Mouse (Mus musculus) neural tube, embryonic 14.5 days (tissue): ENCODE results near the gene Bdkrb2. TPM values are rescaled to one million over a fixed set of nuclear protein-coding genes. Genes with fewer than 3 reads are reported as not detected.

Experiments
- ATAC-seq: fragments of 200-750 bp; cut with Nextera tagmentation; 2 replicates; pipeline ENCODE4 v1.8.0; 2017; ENCODE audit warnings: low read depth, mild to moderate bottlenecking, moderate TSS enrichment, moderate library complexity
- H3K27ac ChIP-seq: fragments of 300-500 bp; sonication (generic); 2 replicates; pipeline ENCODE4 v1.5.1; 2014; ENCODE audit warnings: low read depth, mild to moderate bottlenecking, control low read depth, low read length, moderate library complexity, mixed read lengths
- H3K27me3 ChIP-seq: fragments of 300-500 bp; sonication (generic); 2 replicates; pipeline ENCODE4 v1.6.1; 2014; ENCODE audit warnings: low read length; ENCODE audit not compliant: control insufficient read depth, insufficient read depth
- H3K36me3 ChIP-seq: fragments of 300-500 bp; sonication (generic); 2 replicates; pipeline ENCODE4 v1.6.1; 2014; ENCODE audit warnings: low read length, mixed read lengths; ENCODE audit not compliant: control insufficient read depth, insufficient read depth
- H3K4me1 ChIP-seq: fragments of 300-500 bp; sonication (generic); 2 replicates; pipeline ENCODE4 v1.6.1; 2014; ENCODE audit warnings: low read length; ENCODE audit not compliant: control insufficient read depth, insufficient read depth
- H3K4me2 ChIP-seq: fragments of 300-500 bp; sonication (generic); 2 replicates; pipeline ENCODE4 v1.6.1; 2014; ENCODE audit warnings: mild to moderate bottlenecking, low read depth, low read length, control low read depth
- H3K4me3 ChIP-seq: fragments of 300-500 bp; sonication (generic); 2 replicates; pipeline ENCODE4 v1.5.1; 2014; ENCODE audit warnings: low read depth, low read length, control low read depth, mixed read lengths
- H3K9ac ChIP-seq: fragments of 300-500 bp; sonication (generic); replicated peaks from 2 replicates; pipeline ENCODE4 v1.6.1; 2014; ENCODE audit warnings: low read depth, mild to moderate bottlenecking, control low read depth, low read length, mixed read lengths
- H3K9me3 ChIP-seq: fragments of 300-500 bp; sonication (generic); 2 replicates; pipeline ENCODE4 v1.6.1; 2016; ENCODE audit warnings: low read length; ENCODE audit not compliant: control insufficient read depth
- WGBS: fragments of 180-500 bp; shearing (Covaris S2); extraction: QIAGEN DNeasy Blood & Tissue Kit; methylation state at CpG from one replicate; pipeline ENCODE4 v1.1.7; 2014; 5-methylcytosine and 5-hydroxymethylcytosine counted together
- polyA plus RNA-seq: library from polyadenylated mRNA; unstranded; fragments of >200 nt; fragmentation: Nextera tagmentation; extraction: Ambion mirVana; gene quantifications from 2 replicates; pipeline ENCODE4 v1.2.1, GENCODE M21; 2014

Bdkrb2 gene
- polyA plus RNA-seq, 1 experiment from 2014 or later: 0.43 TPM

DNA sequence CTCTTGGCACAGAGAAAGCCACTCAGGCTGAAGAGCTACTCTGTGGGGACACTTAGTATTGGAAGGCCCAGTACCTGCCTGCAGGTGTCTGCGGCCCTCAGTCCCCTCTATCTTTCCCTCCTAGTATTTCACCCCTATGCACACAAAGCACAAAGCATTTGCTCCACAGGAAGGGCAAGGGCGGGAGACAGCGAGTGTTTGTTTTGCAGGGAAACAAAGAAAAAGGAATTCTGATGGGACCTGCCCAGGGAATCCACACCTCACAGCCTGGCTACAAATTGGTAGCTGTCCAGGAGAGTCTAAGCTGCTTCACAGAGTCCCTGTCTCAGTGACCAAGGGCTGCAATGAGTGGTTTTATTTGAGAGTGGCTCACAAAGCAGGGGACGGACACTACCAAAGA, 30.4 kb downstream of the Bdkrb2 start:
- WGBS: 60% methylated on average over 4 of the region's 4 CpGs
- Histone ChIP-seq H3K27me3 (no peaks in the 10 kb centered on the region), H3K27ac (no peak overlapping the region), H3K9me3 (no peaks in the 10 kb centered on the region), H3K4me1 (no peaks in the 10 kb centered on the region), H3K9ac (no peak overlapping the region), H3K4me3 (no peak overlapping the region), H3K36me3 (no peaks in the 10 kb centered on the region), H3K4me2 (no peak overlapping the region)
- ATAC-seq: no peak

DNA sequence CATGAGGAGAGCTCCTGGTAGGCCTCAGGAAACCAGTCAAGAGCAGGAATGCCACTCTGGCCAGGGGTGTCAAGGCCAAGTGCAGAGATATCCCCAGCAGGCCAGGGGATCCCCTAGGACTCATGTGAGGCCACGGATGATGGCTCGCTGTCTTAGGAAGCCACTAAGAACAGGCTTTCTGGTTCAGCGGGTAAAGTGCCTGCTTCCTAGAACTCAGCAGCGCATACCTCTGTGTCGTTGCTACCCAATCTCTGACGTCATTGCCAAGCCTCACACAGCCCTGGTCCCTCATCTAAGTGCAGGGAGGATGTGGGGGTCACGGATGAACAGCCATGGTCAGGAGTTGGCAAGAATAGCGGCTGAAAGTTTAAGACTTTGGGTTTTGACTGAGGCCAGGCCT, 34.1 kb downstream of the Bdkrb2 start:
- ATAC-seq: no peak
- H3K4me1 ChIP-seq: no peaks in the 10 kb centered on the region
- H3K27me3 ChIP-seq: no peaks in the 10 kb centered on the region
- WGBS: 83% methylated on average over 8 of the region's 8 CpGs
- H3K9ac ChIP-seq: no peak overlapping the region
- no peak overlapping the region for H3K4me2 ChIP-seq
- no peaks in the 10 kb centered on the region for H3K36me3 ChIP-seq
- H3K4me3 ChIP-seq: no peak overlapping the region
- H3K27ac ChIP-seq: no peak overlapping the region
- no peaks in the 10 kb centered on the region for H3K9me3 ChIP-seq

DNA sequence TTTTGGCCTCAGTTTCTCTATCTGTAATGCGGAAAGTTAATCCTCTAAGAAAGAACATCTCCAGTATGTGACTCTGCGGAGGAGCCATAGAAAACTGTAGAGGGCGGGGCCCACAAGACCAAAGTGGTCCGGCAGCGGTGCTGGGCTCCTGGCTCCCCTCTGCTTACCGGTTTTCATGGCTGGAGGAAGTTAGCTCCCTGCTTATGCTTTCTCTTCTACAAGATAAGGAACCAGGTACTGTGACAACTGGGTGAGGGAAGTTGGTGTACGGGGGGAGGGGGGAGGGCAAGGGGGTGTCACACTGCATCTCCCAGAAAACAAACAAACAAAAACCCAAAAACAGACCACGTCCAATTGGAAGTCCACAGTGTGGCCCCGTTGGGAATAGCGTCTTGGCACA, 35.5 kb downstream of the Bdkrb2 start:
- ATAC-seq: no peak
- no peaks in the 10 kb centered on the region for H3K36me3 ChIP-seq
- no peaks in the 10 kb centered on the region for H3K27me3 ChIP-seq
- H3K27ac ChIP-seq: no peak overlapping the region
- H3K4me3 ChIP-seq: no peak overlapping the region
- H3K4me2 ChIP-seq: no peak overlapping the region
- 82% methylated on average over 10 of the region's 10 CpGs for WGBS
- H3K9ac ChIP-seq: no peak overlapping the region
- no peaks in the 10 kb centered on the region for H3K4me1 ChIP-seq
- H3K9me3 ChIP-seq: no peaks in the 10 kb centered on the region

DNA sequence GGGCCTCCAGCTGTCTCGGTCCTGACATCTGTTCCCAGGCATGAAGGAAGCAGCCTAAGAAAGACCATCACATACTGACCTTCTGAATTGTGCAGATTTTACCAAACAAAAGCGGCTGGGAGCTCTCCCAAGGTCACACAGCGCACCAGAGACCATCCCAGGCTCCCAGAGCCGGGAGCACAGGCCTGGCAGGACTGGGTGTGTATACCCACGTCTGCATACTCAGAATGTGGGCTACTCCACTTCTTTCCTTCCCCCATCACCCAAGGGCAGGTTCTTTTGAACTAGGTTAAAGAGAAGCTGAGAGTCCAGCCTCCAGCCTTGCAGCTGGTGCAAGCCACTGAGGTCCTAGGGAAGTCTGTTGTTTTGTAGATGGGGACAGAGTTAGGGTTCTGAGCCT, 36.1 kb downstream of the Bdkrb2 start:
- ATAC-seq: no peak
- H3K9ac ChIP-seq: no peak overlapping the region
- H3K27ac ChIP-seq: no peak overlapping the region
- H3K27me3 ChIP-seq: no peaks in the 10 kb centered on the region
- no peaks in the 10 kb centered on the region for H3K36me3 ChIP-seq
- H3K4me2 ChIP-seq: no peak overlapping the region
- H3K4me3 ChIP-seq: no peak overlapping the region
- no peaks in the 10 kb centered on the region for H3K9me3 ChIP-seq
- no peaks in the 10 kb centered on the region for H3K4me1 ChIP-seq
- 66% methylated on average over 5 of the region's 5 CpGs for whole genome bisulfite sequencing

DNA sequence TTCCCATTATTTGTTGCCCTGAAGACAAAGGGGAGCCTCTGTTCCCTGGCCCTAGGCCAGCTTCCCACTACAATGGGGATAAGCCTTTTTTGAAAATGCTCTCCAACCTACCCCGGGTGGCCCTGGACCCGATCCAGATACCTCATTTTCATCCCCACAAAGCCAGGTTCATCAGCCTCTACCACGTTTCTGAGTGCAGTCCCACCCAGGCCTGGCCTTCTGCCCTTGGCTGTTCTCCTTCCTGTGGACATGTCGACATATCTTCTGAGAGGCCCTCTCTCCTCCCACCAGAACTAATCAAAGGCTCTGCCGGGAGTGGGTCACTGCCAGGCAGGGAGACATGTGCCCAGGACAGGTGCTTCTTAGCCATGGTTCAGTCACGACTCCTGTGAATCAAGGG, 38.6 kb downstream of the Bdkrb2 start:
- Histone ChIP-seq H3K27ac (no peak overlapping the region), H3K9ac (no peak overlapping the region), H3K4me1 (no peaks in the 10 kb centered on the region), H3K4me3 (no peak overlapping the region), H3K4me2 (no peak overlapping the region), H3K36me3 (no peaks in the 10 kb centered on the region), H3K27me3 (no peaks in the 10 kb centered on the region), H3K9me3 (no peaks in the 10 kb centered on the region)
- no peak for ATAC-seq
- whole genome bisulfite sequencing: 47% methylated on average over 6 of the region's 6 CpGs

DNA sequence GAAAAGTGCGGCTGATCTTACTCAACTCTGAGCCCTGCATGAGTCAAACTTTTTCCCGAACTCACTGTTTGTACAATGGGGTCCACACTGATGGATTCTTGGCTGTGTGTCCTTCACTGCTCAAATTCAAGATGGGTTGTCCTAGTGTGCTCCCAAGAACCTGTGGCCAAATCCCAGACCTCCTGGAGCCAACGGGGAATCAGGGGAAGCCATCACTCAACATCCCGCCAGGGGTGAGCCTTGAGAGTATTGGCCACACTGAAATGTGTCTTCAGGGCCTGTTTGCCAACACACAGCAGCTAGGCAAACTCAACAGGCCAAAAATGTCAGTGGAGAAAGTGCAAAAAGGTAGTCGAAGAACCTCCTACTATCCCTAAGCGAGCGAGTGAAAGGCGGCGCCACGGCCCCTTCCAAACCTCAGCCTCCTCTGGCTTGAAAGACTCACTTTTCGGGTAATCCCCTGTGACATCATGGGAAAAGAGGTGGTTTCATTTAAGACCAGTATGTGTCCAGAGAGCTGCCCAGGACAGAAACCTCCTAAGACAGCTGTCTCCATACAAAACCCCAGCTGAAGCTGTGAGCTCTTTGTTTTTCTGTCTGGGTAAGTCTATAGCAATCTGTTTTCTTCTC, 39.7 kb downstream of the Bdkrb2 start, which contains the start of gene Bdkrb1:
Gene Bdkrb1 (plus strand): TSS at position 505 of the 630 bp plus-strand sequence.
- no peaks in the 10 kb centered on the region for H3K4me1 ChIP-seq
- H3K36me3 ChIP-seq: no peaks in the 10 kb centered on the region
- no peak within 1 kb of the TSS for H3K4me3 ChIP-seq
- WGBS: 88% methylated on average over 11 of the region's 11 CpGs
- no peak within 1 kb of the TSS for H3K27ac ChIP-seq
- H3K9me3 ChIP-seq: no peaks in the 10 kb centered on the region
- no peak within 1 kb of the TSS for H3K9ac ChIP-seq
- no peak within 1 kb of the TSS for H3K4me2 ChIP-seq
- no peaks in the 10 kb centered on the region for H3K27me3 ChIP-seq
- ATAC-seq: no peak

DNA sequence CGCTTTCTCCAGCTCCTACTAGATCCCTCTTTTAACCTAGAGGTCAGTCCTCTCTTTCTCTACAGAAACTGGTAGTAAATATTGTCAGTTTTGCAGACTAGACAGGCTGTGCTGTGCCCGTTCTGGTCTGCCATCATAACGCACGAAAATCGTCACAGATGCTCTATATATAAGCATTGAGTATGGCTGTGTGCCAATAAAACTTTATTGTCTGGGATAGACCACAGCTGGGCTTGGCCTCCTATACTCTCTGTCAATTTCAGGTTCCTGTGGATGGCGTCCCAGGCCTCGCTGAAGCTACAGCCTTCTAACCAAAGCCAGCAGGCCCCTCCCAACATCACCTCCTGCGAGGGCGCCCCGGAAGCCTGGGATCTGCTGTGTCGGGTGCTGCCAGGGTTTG, 40.9 kb downstream of the Bdkrb2 start:
- no peak for ATAC-seq

DNA sequence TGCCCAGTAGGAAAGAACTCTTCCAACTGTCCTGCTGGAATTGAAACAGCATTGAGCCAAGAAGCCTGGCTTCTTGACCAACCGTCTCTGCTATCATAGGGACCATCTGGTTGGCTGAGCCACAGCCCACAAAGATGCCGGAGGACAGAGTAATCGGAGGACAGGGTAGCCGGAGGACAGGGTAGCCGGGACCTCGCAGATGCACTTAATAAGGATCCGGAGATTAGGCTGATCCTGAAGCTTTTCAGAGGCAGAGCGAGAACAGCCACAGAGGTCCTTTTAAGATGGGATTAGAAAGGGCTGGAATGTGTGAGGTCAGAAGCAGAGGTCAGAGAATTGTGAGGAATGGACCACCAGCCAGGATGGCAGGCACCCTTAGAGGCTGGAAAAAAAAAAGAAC, 42.2 kb downstream of the Bdkrb2 start:
- no peak overlapping the region for H3K27ac ChIP-seq
- no peaks in the 10 kb centered on the region for H3K36me3 ChIP-seq
- no peaks in the 10 kb centered on the region for H3K4me1 ChIP-seq
- ATAC-seq: no peak
- H3K27me3 ChIP-seq: no peaks in the 10 kb centered on the region
- WGBS: 53% methylated on average over 8 of the region's 8 CpGs
- H3K4me3 ChIP-seq: no peak overlapping the region
- H3K4me2 ChIP-seq: no peak overlapping the region
- H3K9me3 ChIP-seq: no peaks in the 10 kb centered on the region
- H3K9ac ChIP-seq: no peak overlapping the region

More for the DNA sequence above, 40.9 kb downstream of the Bdkrb2 start:
- Histone ChIP-seq H3K27me3 (no peaks in the 10 kb centered on the region), H3K4me2 (no peak overlapping the region), H3K36me3 (no peaks in the 10 kb centered on the region), H3K27ac (no peak overlapping the region), H3K4me3 (no peak overlapping the region), H3K4me1 (no peaks in the 10 kb centered on the region), H3K9ac (no peak overlapping the region), H3K9me3 (no peaks in the 10 kb centered on the region)
- 80% methylated on average over 11 of the region's 11 CpGs for WGBS

DNA sequence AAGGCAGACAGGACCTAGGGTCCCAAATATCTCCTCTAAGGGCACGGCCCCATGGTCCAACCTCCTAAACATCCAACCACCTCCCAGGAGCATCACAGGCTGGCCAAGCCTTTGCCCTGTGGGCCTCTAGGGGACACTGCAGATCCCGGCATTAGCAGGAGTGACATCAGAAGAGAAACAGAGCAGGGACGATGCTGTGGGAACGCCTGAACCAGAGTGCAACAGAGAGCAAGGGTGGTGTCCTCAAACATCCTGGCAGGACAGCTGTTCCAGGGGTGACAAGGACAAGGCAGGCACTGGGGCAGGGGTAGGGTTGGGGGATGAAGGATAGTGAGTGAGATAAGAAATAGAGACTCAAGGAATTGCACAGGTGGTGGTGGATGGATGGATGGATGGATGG, 43.9 kb downstream of the Bdkrb2 start:
- Histone ChIP-seq H3K4me3 (no peak overlapping the region), H3K9ac (no peak overlapping the region), H3K36me3 (no peaks in the 10 kb centered on the region), H3K4me2 (no peak overlapping the region), H3K27ac (no peak overlapping the region), H3K27me3 (no peaks in the 10 kb centered on the region), H3K9me3 (no peaks in the 10 kb centered on the region), H3K4me1 (no peaks in the 10 kb centered on the region)
- no peak for ATAC-seq
- 84% methylated on average over 4 of the region's 4 CpGs for WGBS
